8 mouse cellular contexts compared by ENCODE assay signal in genomic region chr10:37138778-37139442, GRCm38 (mm10). TPM values are rescaled to one million over a fixed set of nuclear protein-coding genes. Genes with fewer than 3 reads are reported as not detected.
DNase-seq lines count a peak whose midpoint lies in the region; ATAC-seq lines count a peak whose summit lies in the region.

Gene Marcks, minus strand, starts transcription at chr10:37138920.

- H3K4me2 ChIP-seq in hindbrain, embryonic 13.5 days = peak within 1 kb of the TSS; percentile 65

- peak within 1 kb of the TSS; percentile 99 for H3K27ac ChIP-seq in hindbrain, embryonic 13.5 days

- peak; percentile 98 for DNase-seq in NIH3T3 (ENCODE audit: low read depth)
- DNase-seq in cerebellum, postnatal 10 days = peak; percentile 96 to 97
- peak; percentile 69 to 78 for DNase-seq in frontal cortex, postnatal 25 days (ENCODE audit: low spot score in 2 of 2)
- DNase-seq in layer of hippocampus, postnatal 14 days (ENCODE audit: low spot score in 2 of 2) = peak; percentile 86 to 93
- peak; percentile 92 for DNase-seq in lung, postnatal 10 days
- peak; percentile 87 for DNase-seq in ovary, postnatal 36 days (ENCODE audit: low spot score)
- DNase-seq in thymus, postnatal 14 days = peak; percentile 94

- H3K36me3 ChIP-seq in hindbrain, embryonic 13.5 days = peaks cover 19% of the 10 kb centered on the region

- peak; percentile 72 for ATAC-seq in hindbrain, embryonic 13.5 days (ENCODE audit: low FRiP score)

- peak within 1 kb of the TSS; percentile 99 for H3K9ac ChIP-seq in hindbrain, embryonic 13.5 days

- H3K4me3 ChIP-seq in hindbrain, embryonic 13.5 days = peak within 1 kb of the TSS; percentile 84

- H3K4me1 ChIP-seq in hindbrain, embryonic 13.5 days (replicated peaks) = peaks cover 16% of the 10 kb centered on the region

- no peaks in the 10 kb centered on the region for H3K27me3 ChIP-seq in hindbrain, embryonic 13.5 days

- H3K9me3 ChIP-seq in hindbrain, embryonic 13.5 days = no peaks in the 10 kb centered on the region

- WGBS in hindbrain, embryonic 13.5 days = under 1% methylated on average over 39 of the region's 39 CpGs

RNA-seq across cellular contexts. Expression of gene Marcks, which starts in this region (rescaled TPM):
- 254 and 257 TPM in 2 replicates for polyA plus RNA-seq in hindbrain, embryonic 13.5 days (2015; fragmentation: Nextera tagmentation; extraction: Ambion mirVana)
- total RNA-seq in layer of hippocampus, postnatal 14 days (2021) = 100 to 1,000 TPM; 208 to 214 TPM

Comparison
In these comparisons a context has a peak if more than half of its experiments do, and no peak if none do; other contexts are left out.
1. Peak in every context shown above with its lines: DNase-seq, ATAC-seq, H3K4me3 ChIP-seq and H3K27ac ChIP-seq.